Mouse (Mus musculus) midbrain, postnatal 0 days (tissue): ENCODE results near the gene Nupl1. TPM values are rescaled to one million over a fixed set of nuclear protein-coding genes. Genes with fewer than 3 reads are reported as not detected.

Experiments used
- ATAC-seq: fragments of 200-750 bp; cut with Nextera tagmentation; 2 replicates; pipeline ENCODE4 v1.8.0; 2017; ENCODE audit warnings: moderate number of reproducible peaks, mild to moderate bottlenecking, moderate TSS enrichment, moderate library complexity; ENCODE audit not compliant: low FRiP score
- DNase-seq: peaks from one replicate; pipeline ENCODE4 v3.0.0-alpha.2; 2015; ENCODE audit warnings: low spot score
- H3K27ac ChIP-seq: fragments of 300-500 bp; sonication (generic); 2 replicates; pipeline ENCODE4 v1.5.1; 2014; ENCODE audit warnings: low read depth, mild to moderate bottlenecking, low read length, mixed read lengths
- H3K27me3 ChIP-seq: fragments of 300-500 bp; sonication (generic); 2 replicates; pipeline ENCODE4 v1.6.1; 2014; ENCODE audit warnings: low read length, control low read depth, mixed read lengths; ENCODE audit not compliant: insufficient read depth
- H3K36me3 ChIP-seq: fragments of 300-500 bp; sonication (generic); 2 replicates; pipeline ENCODE4 v1.6.1; 2014; ENCODE audit warnings: low read length, control low read depth, mixed read lengths; ENCODE audit not compliant: insufficient read depth
- H3K4me1 ChIP-seq: fragments of 300-500 bp; sonication (generic); 2 replicates; pipeline ENCODE4 v1.6.1; 2014; ENCODE audit warnings: mild to moderate bottlenecking, control low read depth, antibody characterized with exemption, low read length, mixed read lengths; ENCODE audit not compliant: insufficient read depth
- H3K4me2 ChIP-seq: fragments of 300-500 bp; sonication (generic); 2 replicates; pipeline ENCODE4 v1.6.1; 2014; ENCODE audit warnings: low read depth, mild to moderate bottlenecking, low read length, mixed read lengths; ENCODE audit not compliant: poor library complexity, severe bottlenecking
- H3K4me3 ChIP-seq: fragments of 300-500 bp; sonication (generic); 2 replicates; pipeline ENCODE4 v1.5.1; 2014; ENCODE audit warnings: low read depth, mild to moderate bottlenecking, low read length, moderate library complexity
- H3K9ac ChIP-seq: fragments of 300-500 bp; sonication (generic); replicated peaks from 2 replicates; pipeline ENCODE4 v1.6.1; 2014; ENCODE audit warnings: mild to moderate bottlenecking, low read length, moderate library complexity, mixed read lengths; ENCODE audit not compliant: poor library complexity, severe bottlenecking
- H3K9me3 ChIP-seq: fragments of 300-500 bp; sonication (generic); 2 replicates; pipeline ENCODE4 v1.6.1; 2016; ENCODE audit warnings: low read length, control low read depth
- CTCF ChIP-seq: IDR thresholded peaks from 2 replicates; pipeline ENCODE4 v1.5.1; 2016; ENCODE audit warnings: antibody characterized with exemption, mild to moderate bottlenecking
- WGBS: fragments of 180-500 bp; shearing (Covaris S2); extraction: QIAGEN DNeasy Blood & Tissue Kit; methylation state at CpG from one replicate; pipeline ENCODE4 v1.1.7; 2014; 5-methylcytosine and 5-hydroxymethylcytosine counted together
- polyA plus RNA-seq: library from polyadenylated mRNA; unstranded; fragments of >200 nt; fragmentation: Nextera tagmentation; extraction: Ambion mirVana; gene quantifications from 2 replicates; pipeline ENCODE4 v1.2.1, GENCODE M21; 2015
- total RNA-seq: library from RNA; depleted of rRNA; stranded (reverse); fragments of >200 nt; gene quantifications from 2 replicates; pipeline ENCODE4 v1.2.3, GENCODE M21; 2014

The Nupl1 gene
- total and polyA plus RNA-seq, 2 experiments from 2014 or later: 0.16 TPM; not detected in 1

- WGBS: 17% methylated on average over 35 of the region's 37 CpGs
- Histone ChIP-seq H3K4me1 (peaks cover 7% of the 10 kb centered on the region), H3K27me3 (no peaks in the 10 kb centered on the region), H3K4me2 (peak overlapping the region; percentile 86), H3K36me3 (no peaks in the 10 kb centered on the region), H3K9me3 (no peaks in the 10 kb centered on the region), H3K4me3 (peak overlapping the region; percentile 77), H3K27ac (peak overlapping the region; percentile 93), H3K9ac (peak overlapping the region; percentile 95)
- ATAC-seq (peak; percentile 1; the same call in 1 of the 2 replicates), DNase-seq (no peak)
- TF ChIP-seq CTCF: no peak
These were observed 73.3 kb downstream of the Nupl1 start for GRCm38 (mm10) chr14:60177614-60178570.

GRCm38 (mm10) chr14:60176891-60177613 is 74.2 kb downstream of the Nupl1 start:
- H3K9me3 ChIP-seq: no peaks in the 10 kb centered on the region
- H3K4me3 ChIP-seq: peak overlapping the region; percentile 77
- H3K36me3 ChIP-seq: no peaks in the 10 kb centered on the region
- DNase-seq (peak; percentile 83), ATAC-seq (peak; percentile 88)
- H3K9ac ChIP-seq: peak overlapping the region; percentile 95
- TF ChIP-seq CTCF: no peak
- peaks cover 7% of the 10 kb centered on the region for H3K4me1 ChIP-seq
- peak overlapping the region; percentile 93 for H3K27ac ChIP-seq
- H3K27me3 ChIP-seq: no peaks in the 10 kb centered on the region
- under 1% methylated on average over 50 of the region's 84 CpGs for WGBS
- H3K4me2 ChIP-seq: peak overlapping the region; percentile 86

- Histone ChIP-seq H3K36me3 (no peaks in the 10 kb centered on the region), H3K27ac (peak overlapping the region; percentile 93; the same call in 1 of the 2 replicates), H3K27me3 (no peaks in the 10 kb centered on the region), H3K4me2 (peak overlapping the region; percentile 86), H3K9ac (no peak overlapping the region), H3K9me3 (no peaks in the 10 kb centered on the region), H3K4me1 (peaks cover 7% of the 10 kb centered on the region), H3K4me3 (peak overlapping the region; percentile 77)
- WGBS: 29% methylated on average over 9 of the region's 9 CpGs
- no peak for DNase-seq
- ATAC-seq: no peak
- no peak for TF ChIP-seq CTCF
These were observed 74.8 kb downstream of the Nupl1 start for GRCm38 (mm10) chr14:60176469-60176890.

- H3K27ac ChIP-seq: no peak overlapping the region
- no peak for TF ChIP-seq CTCF
- 57% methylated on average over 12 of the region's 12 CpGs for WGBS
- H3K4me2 ChIP-seq: no peak overlapping the region
- DNase-seq: no peak
- no peaks in the 10 kb centered on the region for H3K36me3 ChIP-seq
- no peaks in the 10 kb centered on the region for H3K9me3 ChIP-seq
- H3K27me3 ChIP-seq: no peaks in the 10 kb centered on the region
- H3K4me1 ChIP-seq: no peaks in the 10 kb centered on the region
- no peak for ATAC-seq
- no peak overlapping the region for H3K9ac ChIP-seq
- no peak overlapping the region for H3K4me3 ChIP-seq
These were observed 78.8 kb downstream of the Nupl1 start for GRCm38 (mm10) chr14:60172286-60173055.

- H3K4me1 ChIP-seq: no peaks in the 10 kb centered on the region
- ATAC-seq: no peak
- H3K27ac ChIP-seq: no peak overlapping the region
- H3K4me2 ChIP-seq: no peak overlapping the region
- no peak for DNase-seq
- H3K27me3 ChIP-seq: no peaks in the 10 kb centered on the region
- H3K9me3 ChIP-seq: no peaks in the 10 kb centered on the region
- H3K9ac ChIP-seq: no peak overlapping the region
- TF ChIP-seq CTCF: no peak
- no peak overlapping the region for H3K4me3 ChIP-seq
- 86% methylated on average over 16 of the region's 16 CpGs for WGBS
- no peaks in the 10 kb centered on the region for H3K36me3 ChIP-seq
These were observed 80.2 kb downstream of the Nupl1 start for GRCm38 (mm10) chr14:60170845-60171610.
